Mouse (Mus musculus) stomach, postnatal 0 days (tissue): ENCODE measurements around the gene Hist4h4.

Source experiments
- CTCF ChIP-seq: IDR thresholded peaks from 2 replicates; pipeline ENCODE4 v1.5.1; 2016; ENCODE audit warnings: antibody characterized with exemption, low read depth, mild to moderate bottlenecking, moderate library complexity
- EP300 ChIP-seq: optimal IDR thresholded peaks from 2 replicates; pipeline ENCODE3; 2016; ENCODE audit warnings: antibody characterized with exemption

- TF ChIP-seq CTCF (no peak), EP300 (no peak)
Observed at GRCm38 (mm10) chr6:136848399-136848798, 44.2 kb upstream of the Hist4h4 start.
